Mouse (Mus musculus) thymus, adult 2 months (tissue): Measurements from ENCODE around the gene Ppp1r13b. TPM values are rescaled to one million over a fixed set of nuclear protein-coding genes. Genes with fewer than 3 reads are reported as not detected.
A peak's percentile ranks its signal among the peaks of the same experiment; 100 is the strongest.

Experiments used
- DNase-seq: peaks from one replicate; pipeline ENCODE4 v3.0.0; 2021
- H3K27ac ChIP-seq: fragments of 200-500 bp; 2 replicates; pipeline ENCODE4 v1.5.1; 2012; ENCODE audit warnings: low read length, control low read depth; ENCODE audit not compliant: control insufficient read depth, insufficient read depth
- H3K27me3 ChIP-seq: fragments of 200-500 bp; 2 replicates; pipeline ENCODE4 v1.6.1; 2012; ENCODE audit warnings: mild to moderate bottlenecking, low read length, moderate library complexity, mixed read lengths; ENCODE audit not compliant: control insufficient read depth, insufficient read depth
- H3K36me3 ChIP-seq: fragments of 200-500 bp; 2 replicates; pipeline ENCODE4 v1.6.1; 2012; ENCODE audit warnings: mild to moderate bottlenecking, low read length, moderate library complexity; ENCODE audit not compliant: control insufficient read depth, insufficient read depth
- H3K4me1 ChIP-seq: fragments of 200-500 bp; replicated peaks from 2 replicates; pipeline ENCODE4 v1.6.1; 2012; ENCODE audit warnings: low read length; ENCODE audit not compliant: control insufficient read depth, insufficient read depth
- H3K4me3 ChIP-seq: fragments of 200-500 bp; 2 replicates; pipeline ENCODE4 v1.5.1; 2012; ENCODE audit warnings: mild to moderate bottlenecking, low read length, control low read depth, moderate library complexity; ENCODE audit not compliant: control insufficient read depth, insufficient read depth
- CTCF ChIP-seq: fragments of 200-500 bp; IDR thresholded peaks from 2 replicates; pipeline ENCODE4 v1.5.1; 2012; ENCODE audit warnings: mild to moderate bottlenecking, control low read depth, low read length, moderate library complexity, borderline replicate concordance; ENCODE audit not compliant: control insufficient read depth, poor library complexity, insufficient read depth; ENCODE audit errors: extremely low read depth
- POLR2A ChIP-seq: fragments of 200-500 bp; IDR thresholded peaks from 2 replicates; pipeline ENCODE4 v1.6.1; 2012; ENCODE audit warnings: mild to moderate bottlenecking, low read length, control low read depth, moderate library complexity; ENCODE audit not compliant: control insufficient read depth, poor library complexity, insufficient read depth; ENCODE audit errors: extremely low read depth
- WGBS: fragments of 180-500 bp; shearing (Covaris S2); methylation state at CpG from one replicate; pipeline ENCODE4 v1.1.7; 2018; 5-methylcytosine and 5-hydroxymethylcytosine counted together
- polyA plus RNA-seq: library from polyadenylated mRNA; depleted of rRNA; stranded (reverse); fragments of >200 nt; gene quantifications from 2 replicates; pipeline ENCODE4 v1.2.3, GENCODE M21; 2012

The Ppp1r13b gene
- polyA plus RNA-seq, 1 experiment, result 30.1 TPM

- H3K27ac ChIP-seq, result no peak overlapping the region
- WGBS, result 90% methylated on average over 9 of the region's 9 CpGs
- peaks cover 12% of the 10 kb centered on the region for H3K4me1 ChIP-seq
- H3K27me3 ChIP-seq, result no peaks in the 10 kb centered on the region
- no peak for DNase-seq
- no peak overlapping the region for H3K4me3 ChIP-seq
- no peaks in the 10 kb centered on the region for H3K36me3 ChIP-seq
- TF ChIP-seq POLR2A, result no peak
- no peak for TF ChIP-seq CTCF
Measured at GRCm38 (mm10) chr12:111898686-111899085, 9.2 kb downstream of the Ppp1r13b start.

DNA sequence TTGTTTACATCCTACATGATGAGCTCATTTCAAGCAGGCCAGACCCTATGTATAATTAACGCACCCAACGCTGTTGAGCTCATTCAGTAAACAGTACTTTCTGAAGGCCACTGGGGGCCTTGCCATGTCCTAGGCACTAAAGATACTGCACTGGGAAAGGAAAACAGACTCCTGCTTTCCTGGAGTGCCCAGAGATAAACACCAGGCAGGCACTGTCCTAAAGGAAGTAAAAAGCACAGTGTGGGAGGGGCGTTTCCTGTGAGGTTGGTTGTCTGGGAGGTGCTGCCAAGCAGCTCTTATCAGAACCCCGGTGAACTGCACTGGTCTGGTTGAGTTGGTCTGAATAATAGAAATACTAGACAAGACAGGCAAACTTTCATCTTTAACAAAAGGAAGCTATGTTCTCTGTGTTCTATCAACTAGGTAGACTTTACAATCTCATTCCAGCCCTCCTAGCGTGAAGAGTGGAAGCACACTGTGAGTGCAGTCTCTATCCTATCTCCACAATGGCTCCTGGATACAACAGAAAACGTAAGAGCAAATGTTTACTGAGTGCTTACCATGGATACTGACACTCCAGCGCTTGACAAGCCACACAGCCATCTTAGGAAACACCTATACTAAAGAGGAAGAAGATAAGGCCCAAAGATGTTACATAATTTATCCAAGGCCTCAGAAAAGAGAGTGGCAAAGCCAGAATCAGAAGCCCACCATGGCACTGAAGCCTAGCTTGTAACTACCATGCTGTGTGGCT lies 10.8 kb downstream of the Ppp1r13b start:
- WGBS, result 32% methylated on average over 7 of the region's 7 CpGs
- Histone ChIP-seq H3K36me3 (no peaks in the 10 kb centered on the region), H3K27ac (no peak overlapping the region), H3K27me3 (no peaks in the 10 kb centered on the region), H3K4me1 (peaks cover 14% of the 10 kb centered on the region), H3K4me3 (no peak overlapping the region)
- TF ChIP-seq POLR2A, result no peak
- no peak for TF ChIP-seq CTCF
- peak; percentile 50 for DNase-seq

- no peak overlapping the region for H3K27ac ChIP-seq
- DNase-seq, result no peak
- H3K4me1 ChIP-seq, result peaks cover 12% of the 10 kb centered on the region
- no peaks in the 10 kb centered on the region for H3K27me3 ChIP-seq
- TF ChIP-seq CTCF (no peak), POLR2A (no peak)
- WGBS, result 100% methylated on average over 1 of the region's 1 CpGs
- no peak overlapping the region for H3K4me3 ChIP-seq
- no peaks in the 10 kb centered on the region for H3K36me3 ChIP-seq
Measured at GRCm38 (mm10) chr12:111894082-111894481, 13.8 kb downstream of the Ppp1r13b start.

- DNase-seq, result no peak
- no peaks in the 10 kb centered on the region for H3K36me3 ChIP-seq
- H3K27ac ChIP-seq, result no peak overlapping the region
- TF ChIP-seq POLR2A, result no peak
- TF ChIP-seq CTCF, result no peak
- no peaks in the 10 kb centered on the region for H3K27me3 ChIP-seq
- peaks cover 12% of the 10 kb centered on the region for H3K4me1 ChIP-seq
- H3K4me3 ChIP-seq, result no peak overlapping the region
- WGBS, result 100% methylated on average over 1 of the region's 1 CpGs
Measured at GRCm38 (mm10) chr12:111892981-111893380, 14.9 kb downstream of the Ppp1r13b start.

GRCm38 (mm10) chr12:111891800-111892199 lies 16.1 kb downstream of the Ppp1r13b start:
- 92% methylated on average over 4 of the region's 4 CpGs for WGBS
- H3K4me3 ChIP-seq, result no peak overlapping the region
- no peaks in the 10 kb centered on the region for H3K36me3 ChIP-seq
- peaks cover 9% of the 10 kb centered on the region for H3K4me1 ChIP-seq
- TF ChIP-seq POLR2A (no peak), CTCF (no peak)
- no peaks in the 10 kb centered on the region for H3K27me3 ChIP-seq
- DNase-seq, result no peak
- no peak overlapping the region for H3K27ac ChIP-seq

DNA sequence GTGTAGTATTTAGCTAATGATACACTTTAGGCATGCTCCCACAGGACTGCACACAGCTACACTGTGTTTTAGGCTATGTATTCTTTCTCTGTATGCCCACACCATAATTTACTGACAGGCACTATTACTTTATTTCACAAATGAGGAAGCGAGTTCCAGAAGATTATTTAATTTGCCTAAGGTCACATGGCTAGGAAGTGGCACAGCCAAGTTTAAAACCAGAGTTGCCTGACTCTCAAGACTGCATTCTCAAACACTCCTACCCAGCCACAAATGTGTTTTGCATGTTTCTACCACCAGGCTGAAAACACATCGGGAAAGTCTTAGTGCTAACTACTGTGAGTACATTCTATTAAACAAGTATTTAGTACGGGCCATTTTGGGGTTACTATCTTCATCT lies 18.7 kb downstream of the Ppp1r13b start:
- no peak for DNase-seq
- Histone ChIP-seq H3K36me3 (no peaks in the 10 kb centered on the region), H3K4me1 (peaks cover 5% of the 10 kb centered on the region; the same call in 1 of the 2 replicates), H3K4me3 (no peak overlapping the region), H3K27me3 (no peaks in the 10 kb centered on the region), H3K27ac (no peak overlapping the region)
- TF ChIP-seq POLR2A (no peak), CTCF (no peak)
- WGBS, result 32% methylated on average over 3 of the region's 3 CpGs
